Mouse (Mus musculus): ENCODE results near the gene Hibadh. TPM values are rescaled to one million over a fixed set of nuclear protein-coding genes. Genes with fewer than 3 reads are reported as not detected.

Hibadh gene
- total RNA-seq, 2 experiments from 2014 or later, result 34.8 to 38.6 TPM

DNA sequence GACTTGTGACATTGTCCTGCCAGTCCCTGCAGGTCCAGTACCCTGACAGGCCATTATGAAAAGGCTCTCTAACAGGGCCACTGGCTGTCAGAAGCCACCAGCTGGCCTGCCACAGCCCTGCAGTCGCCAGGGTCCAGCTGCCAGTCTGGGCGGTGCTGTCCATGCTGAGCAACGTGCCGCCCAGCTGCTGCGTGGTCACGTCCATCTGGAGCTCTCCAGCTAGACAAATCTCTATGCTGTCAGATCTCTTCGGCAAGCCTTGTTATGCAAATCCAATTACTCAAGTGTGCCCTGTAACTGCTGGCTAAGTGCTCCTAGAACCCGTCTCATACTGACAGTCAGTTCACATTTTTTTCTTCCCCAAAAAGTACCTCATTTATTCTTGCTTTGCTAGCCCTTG, 55.8 kb downstream of the Hibadh start:
- intact Hi-C loops (cut with DNase I), result no loop called here
- DNase-seq (ENCODE audit: extremely low spot score in 1 of 2, low spot score in 2 of 2), result peak; percentile 9 to 57

DNA sequence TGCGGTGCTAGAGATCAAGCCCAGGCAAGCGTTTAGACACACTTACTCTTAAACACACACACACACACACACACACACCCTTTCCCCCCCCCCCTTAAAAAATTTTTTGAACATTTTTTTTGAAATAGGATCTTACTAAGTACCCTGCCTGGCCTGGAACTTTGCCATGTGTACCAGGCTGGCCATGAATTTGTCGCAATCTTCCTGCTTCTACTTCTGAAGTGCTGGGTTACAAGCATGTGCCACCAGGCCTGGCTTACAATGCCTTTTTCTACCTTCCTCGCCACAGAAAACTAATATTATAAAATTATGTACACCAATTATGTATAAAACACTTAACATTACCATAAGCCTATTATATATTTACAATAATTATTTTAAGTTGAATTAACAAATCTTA, 59.1 kb downstream of the Hibadh start:
- intact Hi-C loops (cut with DNase I), result no loop called here
- no peak for DNase-seq (ENCODE audit: extremely low spot score in 1 of 2, low spot score in 2 of 2)

DNA sequence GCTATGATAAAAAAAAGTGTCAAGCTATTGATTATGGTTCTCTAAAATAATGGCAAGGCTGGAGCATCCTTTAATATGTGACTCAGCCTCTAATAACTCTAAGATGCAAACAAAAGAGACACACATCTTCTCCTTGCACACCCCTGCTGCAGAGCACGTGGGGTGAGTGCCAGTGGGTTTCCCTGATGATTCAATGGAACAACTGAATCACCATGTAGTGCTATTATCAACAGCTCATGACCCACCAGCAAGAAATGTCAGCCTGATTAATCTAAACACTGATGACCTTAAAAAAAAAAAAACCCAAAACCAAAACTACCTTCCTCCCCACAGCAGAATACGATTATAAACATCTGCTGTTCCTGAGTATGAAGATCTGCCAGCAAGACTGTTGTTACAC, 61.9 kb downstream of the Hibadh start:
- intact Hi-C loops (cut with DNase I), result loop anchor here (5.0 to 10.0 kb wide), 2 partner anchors 271 to 304 kb away; no protein-coding TSS in a partner anchor
- DNase-seq (ENCODE audit: extremely low spot score in 1 of 2, low spot score in 2 of 2), result no peak

DNA sequence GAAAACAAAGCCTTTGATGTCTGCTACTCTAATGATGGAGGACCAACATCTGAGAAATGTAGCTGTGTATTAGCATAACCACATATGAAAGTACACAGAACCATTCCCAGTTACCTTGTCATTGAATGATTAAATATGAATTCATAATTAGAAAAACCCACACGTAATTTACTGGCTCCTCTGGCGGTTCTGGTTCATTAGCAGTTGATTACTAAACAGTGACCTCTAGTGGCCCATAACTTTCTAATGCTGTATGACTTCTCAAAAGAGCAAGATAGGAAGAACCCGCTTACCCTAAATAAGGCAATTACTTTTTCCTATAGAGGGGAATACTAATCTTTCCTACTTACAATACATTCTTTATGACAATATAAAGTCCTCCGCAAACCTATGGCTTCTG, 62.9 kb downstream of the Hibadh start:
- intact Hi-C loops (cut with DNase I), result loop anchor here (5.0 to 10.0 kb wide), 2 partner anchors 270 to 302 kb away; no protein-coding TSS in a partner anchor
- DNase-seq (ENCODE audit: extremely low spot score in 1 of 2, low spot score in 2 of 2), result peak in 1 of 2 experiments; percentile 25

DNA sequence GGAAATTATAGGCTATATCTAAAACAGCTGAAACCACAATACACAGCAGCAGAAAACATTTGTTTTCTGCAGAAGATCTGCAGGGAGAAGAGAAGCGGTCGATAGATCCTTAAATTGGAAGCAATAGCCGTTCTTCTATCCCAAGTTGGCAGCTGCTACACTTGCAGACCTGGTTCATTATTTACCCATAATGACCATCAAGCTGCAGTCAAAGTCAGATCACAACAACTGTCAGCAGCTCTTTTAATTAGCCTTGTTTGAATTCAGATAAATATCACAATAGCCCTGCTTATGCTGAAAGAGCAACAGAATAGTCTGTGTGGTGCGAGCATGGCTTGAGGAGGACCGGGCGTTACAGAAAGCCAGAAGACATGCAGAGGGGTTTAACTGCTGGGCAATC, 71.5 kb downstream of the Hibadh start:
- no peak for DNase-seq (ENCODE audit: extremely low spot score in 1 of 2, low spot score in 2 of 2)
- intact Hi-C loops (cut with DNase I), result no loop called here

DNA sequence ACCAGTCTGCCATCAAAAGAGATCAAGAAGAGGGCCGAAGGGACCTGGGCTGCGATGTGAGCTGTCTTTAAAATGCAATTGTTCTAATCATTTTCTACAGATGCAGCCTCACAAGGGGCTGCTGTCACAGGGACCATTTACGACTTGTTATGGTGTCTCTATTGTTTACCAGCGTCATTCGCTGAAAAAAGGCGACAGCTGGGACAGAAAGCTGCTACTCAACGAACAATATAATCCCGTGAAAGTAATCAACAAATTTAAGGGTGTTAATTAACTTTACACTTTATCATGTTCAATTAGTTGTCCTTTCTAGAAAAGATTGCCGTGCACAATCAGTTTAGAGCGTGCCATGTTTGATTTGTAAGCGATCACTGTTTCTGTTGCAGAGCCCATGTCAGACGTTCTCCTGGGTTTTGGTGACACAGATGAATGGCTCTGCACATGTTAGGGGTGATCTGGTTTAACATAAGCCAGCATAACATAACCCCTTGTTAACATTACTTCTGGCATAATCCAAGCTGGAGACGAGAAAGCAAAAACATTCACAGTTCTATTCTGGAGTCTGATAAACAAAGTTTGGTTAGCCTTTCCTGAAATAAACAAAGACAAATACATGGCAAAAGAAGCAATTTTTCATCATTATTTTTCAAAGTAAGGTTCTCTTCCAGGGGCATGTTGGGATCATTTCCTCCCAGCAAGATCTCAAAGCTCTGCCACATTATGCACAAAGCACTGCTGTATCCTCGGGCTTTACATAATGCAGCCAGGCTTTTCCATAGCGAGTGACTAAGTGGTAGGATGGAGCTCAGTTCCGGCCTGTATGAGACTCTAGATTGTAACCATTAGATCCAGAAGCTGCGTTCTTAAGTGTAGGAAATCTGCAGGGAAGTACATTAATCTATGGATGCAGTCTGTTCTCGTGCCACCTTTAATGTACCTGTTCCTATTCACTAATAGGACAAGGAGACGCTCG, 72.6 kb downstream of the Hibadh start:
- DNase-seq (ENCODE audit: extremely low spot score in 1 of 2, low spot score in 2 of 2), result no peak
- intact Hi-C loops (cut with DNase I), result no loop called here

DNA sequence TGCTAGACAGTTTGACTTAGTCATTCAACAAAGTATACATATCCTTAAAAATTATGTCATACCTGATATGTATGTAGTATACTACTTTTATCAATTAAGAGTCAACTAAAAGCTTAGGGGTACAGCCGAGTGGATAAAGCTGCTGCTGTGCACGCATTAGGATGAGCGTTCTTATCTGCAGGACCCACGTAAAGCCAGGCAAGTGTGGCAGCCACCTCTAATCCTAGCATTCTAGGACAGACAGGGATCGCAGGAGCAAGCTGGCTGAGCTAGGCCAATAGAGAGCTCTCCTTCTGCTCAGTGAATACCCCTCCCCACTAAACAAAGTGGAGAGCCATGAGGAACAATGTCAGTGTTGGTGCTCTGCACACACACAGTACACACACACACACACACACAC, 75.0 kb downstream of the Hibadh start:
- intact Hi-C loops (cut with DNase I), result no loop called here
- DNase-seq (ENCODE audit: extremely low spot score in 1 of 2, low spot score in 2 of 2), result no peak

DNA sequence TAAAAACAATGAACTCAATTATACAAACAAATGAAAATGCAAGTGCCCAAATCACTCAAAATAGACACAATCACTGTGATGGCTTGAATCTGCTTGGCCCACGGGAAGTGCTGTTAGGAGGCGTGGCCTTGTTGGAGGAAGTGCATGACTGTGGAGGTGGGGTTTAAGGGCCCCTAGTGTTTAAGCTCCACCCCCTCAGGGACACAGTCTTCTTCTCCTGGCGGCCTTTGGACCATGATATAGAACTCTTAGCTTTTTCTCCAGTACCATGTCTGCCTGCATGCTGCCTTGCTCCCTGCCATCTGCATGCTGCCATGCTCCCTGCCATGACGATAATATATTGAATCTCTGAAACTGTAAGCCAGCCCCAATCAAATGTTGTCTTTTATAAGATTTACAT, 77.2 kb downstream of the Hibadh start:
- intact Hi-C loops (cut with DNase I), result no loop called here
- no peak for DNase-seq (ENCODE audit: extremely low spot score in 1 of 2, low spot score in 2 of 2)

DNA sequence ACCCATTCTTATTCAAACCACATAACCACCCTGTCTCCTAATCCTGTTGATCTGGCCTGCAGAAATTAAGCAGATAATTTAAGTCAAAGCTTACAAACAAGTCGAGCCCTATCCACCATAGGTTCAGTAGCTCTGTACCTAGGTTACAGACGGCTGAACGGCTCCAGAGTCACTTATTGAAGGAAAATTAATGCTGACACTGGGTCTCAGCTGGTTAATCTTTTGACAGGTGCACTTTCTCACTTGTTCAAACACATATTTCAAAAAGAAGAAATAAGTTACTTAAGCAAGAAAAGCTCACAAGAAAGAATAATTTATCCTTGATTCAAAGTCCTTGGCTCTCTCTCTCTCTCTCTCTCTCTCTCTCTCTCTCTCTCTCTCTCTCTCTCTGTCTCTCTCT, 81.1 kb downstream of the Hibadh start:
- no peak for DNase-seq (ENCODE audit: extremely low spot score in 1 of 2, low spot score in 2 of 2)
- intact Hi-C loops (cut with DNase I), result no loop called here

DNA sequence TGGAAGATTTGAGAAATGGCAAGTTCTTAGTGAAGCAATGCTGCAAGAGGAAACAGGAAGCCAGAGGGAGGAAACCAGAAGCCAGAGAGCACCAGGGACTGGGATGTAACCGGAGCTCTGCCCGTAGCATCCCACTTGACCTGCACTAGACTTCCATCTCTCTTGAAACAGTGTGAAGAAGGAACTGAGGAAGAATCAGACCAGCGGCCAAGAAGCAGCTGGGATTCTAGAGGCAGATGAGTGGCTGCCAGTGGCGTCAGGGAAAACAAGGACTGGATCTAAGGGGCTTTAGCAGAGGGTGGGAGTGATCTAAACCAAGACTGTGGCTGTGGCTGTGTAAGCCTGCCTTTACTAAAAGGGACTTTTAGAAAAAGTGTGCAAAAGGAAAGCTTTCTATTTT, 95.8 kb downstream of the Hibadh start:
- DNase-seq (ENCODE audit: extremely low spot score in 1 of 2, low spot score in 2 of 2), result no peak
- intact Hi-C loops (cut with DNase I), result no loop called here

DNA sequence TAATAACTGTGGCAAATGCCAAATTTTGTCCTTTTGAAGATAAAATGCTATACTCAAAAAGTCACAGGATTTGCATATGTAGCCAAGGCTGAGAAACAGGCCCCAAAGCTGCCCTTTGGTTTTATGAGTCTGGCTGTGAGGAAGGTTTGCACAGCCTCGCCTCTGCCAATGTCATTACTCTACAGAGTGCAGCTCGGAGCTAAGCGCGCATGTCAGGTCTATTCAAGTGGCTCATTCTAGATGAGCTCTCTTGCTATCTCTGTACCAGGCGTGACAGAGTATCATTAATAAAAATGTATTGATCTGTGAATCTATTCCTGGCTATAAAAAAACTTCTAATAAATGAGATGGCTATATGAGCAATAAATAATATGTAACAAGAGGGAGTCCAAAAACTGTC, 97.7 kb downstream of the Hibadh start:
- intact Hi-C loops (cut with DNase I), result no loop called here
- no peak for DNase-seq (ENCODE audit: extremely low spot score in 1 of 2, low spot score in 2 of 2)

DNA sequence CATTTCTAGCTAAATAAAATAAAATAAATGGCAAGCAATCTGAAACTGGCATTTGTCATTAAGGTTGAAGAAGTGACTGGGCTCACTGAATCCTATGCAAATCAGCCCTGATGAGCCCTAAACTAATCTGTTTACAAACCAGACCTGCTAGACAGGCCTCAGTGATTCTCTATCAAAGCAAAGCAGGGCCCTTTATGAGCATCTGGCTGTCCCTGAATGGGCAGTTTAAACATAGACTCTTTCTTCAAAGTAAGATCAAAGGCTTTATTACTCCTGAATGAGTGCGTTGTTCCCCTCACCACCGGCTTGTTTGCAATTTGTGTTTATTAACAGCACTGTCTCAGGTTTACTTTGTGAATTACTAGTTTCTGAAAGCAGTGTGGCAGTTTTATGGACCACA, 100.3 kb downstream of the Hibadh start:
- intact Hi-C loops (cut with DNase I), result no loop called here
- DNase-seq (ENCODE audit: extremely low spot score in 1 of 2, low spot score in 2 of 2), result no peak

DNA sequence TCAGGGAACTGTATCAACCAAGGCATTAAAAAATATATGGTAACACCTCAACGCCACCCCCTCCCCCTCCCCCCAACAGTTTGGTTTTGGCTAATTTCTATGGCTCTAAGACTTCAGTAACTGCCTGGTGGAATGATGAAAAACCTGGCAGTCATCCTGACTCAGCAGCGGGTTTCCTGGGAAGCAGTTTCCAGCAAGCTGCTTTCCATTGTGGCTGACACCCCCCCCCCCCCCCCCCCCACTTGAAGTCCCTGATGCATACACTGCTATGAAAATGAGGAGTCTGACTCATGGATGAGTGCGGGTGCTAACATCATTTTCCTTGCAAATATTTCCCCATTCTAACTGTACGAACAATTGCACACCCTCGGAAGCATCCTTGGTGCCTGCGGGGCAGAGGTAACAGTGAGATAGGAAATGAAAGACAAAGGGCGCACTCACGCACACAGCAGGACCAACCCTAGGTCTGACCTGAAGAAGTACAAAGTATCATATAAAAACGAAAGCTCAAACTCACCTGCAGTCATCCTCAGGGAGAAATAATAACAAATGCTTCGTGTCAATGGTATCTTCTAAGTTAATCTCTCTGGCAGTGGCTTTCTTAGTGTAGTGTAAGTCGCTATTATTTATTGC, 105.0 kb downstream of the Hibadh start:
- DNase-seq (ENCODE audit: extremely low spot score in 1 of 2, low spot score in 2 of 2), result no peak
- intact Hi-C loops (cut with DNase I), result no loop called here

DNA sequence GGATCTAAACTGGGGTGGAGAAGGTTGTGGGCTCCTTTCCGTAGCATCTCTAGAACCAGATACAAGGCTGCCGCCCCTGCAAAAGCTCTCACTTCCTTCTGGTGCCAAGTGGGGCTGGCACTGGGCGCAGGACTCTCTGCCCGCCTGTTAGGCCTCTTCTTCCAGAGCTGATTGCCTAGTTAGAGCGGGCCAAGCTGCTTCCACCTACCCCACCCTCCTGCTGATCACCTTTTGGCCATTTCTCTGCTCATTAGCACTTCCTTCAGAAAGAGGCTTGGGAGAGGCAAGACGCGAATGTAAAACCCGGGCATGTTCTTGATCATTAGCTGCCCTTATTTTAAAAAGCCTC, 108.1 kb downstream of the Hibadh start:
- no peak for DNase-seq (ENCODE audit: extremely low spot score in 1 of 2, low spot score in 2 of 2)
- intact Hi-C loops (cut with DNase I), result no loop called here

DNA sequence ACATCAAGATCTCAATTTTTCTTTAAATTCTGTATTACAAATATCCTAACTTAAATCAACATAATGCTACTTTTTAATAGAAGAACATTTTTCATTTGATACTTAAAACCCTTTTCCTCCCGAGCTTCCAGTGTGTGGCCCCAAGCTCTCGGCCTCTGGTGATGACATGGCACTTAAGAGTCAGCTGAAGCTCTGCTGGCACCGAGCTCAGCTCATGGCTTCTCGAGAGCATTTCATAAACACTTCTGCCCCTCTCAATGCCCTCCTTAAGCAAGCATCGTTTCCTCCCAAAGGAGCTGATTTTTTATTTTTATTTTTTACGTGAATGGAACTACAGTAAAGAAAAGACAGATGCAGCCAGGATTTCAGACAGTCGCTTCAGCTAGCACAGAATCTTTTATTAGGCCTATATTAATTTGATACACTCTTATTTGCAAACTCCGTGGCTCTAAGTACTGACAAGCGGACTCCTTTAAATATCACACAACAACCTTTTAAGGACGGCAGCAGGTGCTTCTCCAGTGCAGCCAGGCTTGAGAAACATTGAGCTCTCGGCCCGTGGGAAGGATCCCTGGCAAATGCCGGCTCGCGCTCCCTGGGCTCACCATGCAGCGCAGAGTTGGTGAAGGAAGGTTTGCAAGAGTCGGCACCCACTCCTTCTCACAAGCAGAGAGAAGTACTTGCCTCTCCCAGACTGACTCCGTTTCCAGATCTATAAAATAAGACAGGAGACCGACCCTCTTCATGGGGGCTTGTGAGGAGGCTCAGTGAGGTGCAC, 108.6 kb downstream of the Hibadh start:
- DNase-seq (ENCODE audit: extremely low spot score in 1 of 2, low spot score in 2 of 2), result no peak
- intact Hi-C loops (cut with DNase I), result no loop called here

DNA sequence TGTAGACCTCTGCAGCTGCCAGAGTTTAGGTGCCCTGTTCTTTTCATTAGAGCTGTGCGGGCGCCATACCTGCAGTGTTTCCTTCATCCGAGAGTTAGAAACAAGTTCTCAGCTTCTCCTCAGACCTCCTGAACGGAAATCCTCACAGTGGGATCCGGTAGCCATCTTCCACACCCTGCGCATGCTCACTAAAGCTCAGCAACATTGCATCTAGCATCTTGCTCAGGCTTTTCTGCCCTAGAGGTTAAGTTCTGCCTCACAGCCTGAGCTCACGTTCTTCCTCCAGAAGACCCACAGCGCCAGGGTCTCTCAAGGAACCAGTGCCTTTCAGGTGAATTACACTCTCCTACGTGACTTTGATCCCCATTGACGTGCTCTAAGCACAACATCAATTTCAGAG, 109.3 kb downstream of the Hibadh start:
- intact Hi-C loops (cut with DNase I), result no loop called here
- DNase-seq (ENCODE audit: extremely low spot score in 1 of 2, low spot score in 2 of 2), result no peak

DNA sequence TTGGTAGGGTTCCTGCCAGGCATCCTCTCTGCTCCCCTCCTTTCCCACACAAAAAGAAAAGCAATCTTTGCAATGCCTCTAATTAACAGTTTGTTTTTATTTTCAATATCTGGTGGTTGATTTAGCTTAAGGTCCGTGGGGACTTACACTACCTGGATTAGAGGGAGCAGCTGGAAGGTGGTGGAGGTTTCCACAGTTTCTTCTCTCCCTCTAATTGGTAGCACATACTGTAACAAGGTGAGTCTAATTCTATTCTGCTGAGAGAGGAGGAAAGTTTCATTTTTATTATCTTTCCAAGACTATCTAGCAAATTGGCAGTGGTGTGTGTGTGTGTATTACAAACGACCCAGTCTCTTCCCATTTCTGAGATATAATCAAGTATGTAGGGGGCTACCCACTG, 116.0 kb downstream of the Hibadh start:
- no peak for DNase-seq (ENCODE audit: extremely low spot score in 1 of 2, low spot score in 2 of 2)
- intact Hi-C loops (cut with DNase I), result no loop called here

DNA sequence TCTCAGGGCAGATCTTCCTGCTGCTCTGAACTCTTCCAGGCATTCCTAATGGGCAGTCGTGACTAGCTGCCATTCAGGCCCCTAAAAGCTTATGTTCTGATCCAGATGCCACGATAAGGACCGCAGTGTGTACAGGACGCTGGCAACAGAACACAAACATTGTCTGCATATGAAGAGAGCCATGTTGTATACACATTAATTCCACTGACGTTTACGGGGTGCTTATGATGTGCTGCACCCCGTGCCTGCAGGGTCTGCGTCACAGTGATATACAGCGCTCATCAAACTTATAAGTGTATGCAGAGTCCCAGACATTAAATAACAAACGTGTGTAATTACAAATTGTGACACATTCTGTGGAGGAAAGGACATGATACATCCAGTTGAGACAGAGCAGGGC, 121.5 kb downstream of the Hibadh start:
- intact Hi-C loops (cut with DNase I), result no loop called here
- no peak for DNase-seq (ENCODE audit: extremely low spot score in 1 of 2, low spot score in 2 of 2)

DNA sequence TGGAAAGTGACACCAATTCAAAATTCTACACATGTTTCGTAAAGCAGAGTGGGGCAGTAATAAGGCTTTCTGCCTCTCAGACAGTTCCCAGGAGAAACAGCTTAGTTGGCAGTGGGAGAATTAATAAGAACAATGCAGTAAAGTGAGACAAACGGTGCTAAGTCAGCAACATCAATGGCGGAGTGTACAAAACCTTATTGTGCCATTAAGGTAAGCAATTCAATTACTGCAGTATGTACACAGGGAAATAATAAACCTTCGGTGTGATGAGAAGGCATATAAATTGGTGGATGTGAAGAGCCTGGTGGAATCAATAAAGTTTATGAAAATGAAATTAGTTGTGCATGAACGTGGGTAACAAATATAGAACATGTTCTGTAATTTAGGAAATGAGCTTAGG, 122.9 kb downstream of the Hibadh start:
- DNase-seq (ENCODE audit: extremely low spot score in 1 of 2, low spot score in 2 of 2), result no peak
- intact Hi-C loops (cut with DNase I), result no loop called here
